Mouse (Mus musculus): Measurements from ENCODE around the gene Slc6a13. TPM values are rescaled to one million over a fixed set of nuclear protein-coding genes. Genes with fewer than 3 reads are reported as not detected.
A peak's percentile ranks its signal among the peaks of the same experiment; 100 is the strongest.

Slc6a13 gene
- total RNA-seq (2021) = 10 to 100 TPM; 25.3 to 29.0 TPM

DNA sequence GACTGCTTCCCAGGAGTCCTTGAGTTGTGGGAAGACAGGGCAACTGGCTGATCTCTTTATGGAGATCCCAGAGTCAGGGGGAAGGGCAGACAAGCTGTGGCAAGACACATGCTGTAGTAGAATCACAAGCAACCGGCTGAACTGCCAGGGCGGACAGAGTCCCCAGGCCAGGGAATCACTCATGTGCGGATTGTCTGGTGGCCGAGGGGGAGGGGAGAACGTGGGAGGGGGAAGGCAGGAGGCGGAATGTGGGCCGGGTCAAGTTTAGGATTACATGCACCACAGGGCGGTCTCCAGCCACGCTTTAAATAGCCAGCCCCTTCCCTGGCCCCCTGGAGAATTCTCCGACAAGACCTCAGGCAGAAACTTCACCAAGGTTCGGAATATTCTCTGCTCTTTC, at the start of gene Slc6a13:
Slc6a13 (plus strand) TSS at position 274 of the 400 bp plus-strand sequence.
- DNase-seq = peak; percentile 25
- intact Hi-C loops (cut with DNase I) = no loop called here

DNA sequence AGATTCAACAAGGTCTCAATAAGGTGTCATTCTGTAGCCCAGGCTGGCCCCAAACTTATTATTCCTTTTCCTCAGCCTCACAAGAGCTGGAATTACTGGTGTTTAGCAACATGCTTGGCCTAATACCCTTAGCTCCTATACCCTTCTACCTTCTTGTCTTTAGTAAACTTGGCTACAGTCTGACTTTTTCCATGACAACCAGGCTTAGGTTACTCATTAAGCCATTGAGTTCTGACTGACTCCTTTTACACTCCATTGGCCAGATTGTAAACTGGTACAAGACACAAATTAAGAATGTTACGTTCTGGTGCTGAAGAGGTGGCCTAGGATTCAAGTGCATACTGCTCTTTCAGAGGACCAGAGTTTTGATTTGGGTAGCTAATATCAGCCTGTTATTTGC, 49.6 kb upstream of the Slc6a13 start:
- intact Hi-C loops (cut with DNase I) = no loop called here
- no peak for DNase-seq

DNA sequence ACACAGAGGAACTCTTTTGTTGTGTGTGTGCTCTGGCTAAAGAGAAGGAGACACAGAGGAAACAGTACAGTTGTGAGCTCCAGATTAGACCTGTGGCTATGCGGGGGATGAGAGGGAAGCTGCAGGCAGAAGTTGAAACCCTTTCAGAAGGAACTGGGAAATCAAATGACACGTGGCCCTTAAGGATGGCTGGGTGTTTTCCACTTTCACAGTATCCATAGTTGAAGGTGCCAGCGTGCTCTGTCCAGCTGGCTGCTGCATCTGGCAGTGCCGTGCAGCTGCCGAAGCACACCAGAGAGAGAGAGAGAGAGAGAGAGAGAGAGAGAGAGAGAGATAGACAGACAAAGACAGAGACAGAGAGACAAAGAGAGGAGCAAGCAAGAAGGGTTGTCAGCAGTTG, 48.8 kb upstream of the Slc6a13 start:
- no peak for DNase-seq
- intact Hi-C loops (cut with DNase I) = no loop called here

DNA sequence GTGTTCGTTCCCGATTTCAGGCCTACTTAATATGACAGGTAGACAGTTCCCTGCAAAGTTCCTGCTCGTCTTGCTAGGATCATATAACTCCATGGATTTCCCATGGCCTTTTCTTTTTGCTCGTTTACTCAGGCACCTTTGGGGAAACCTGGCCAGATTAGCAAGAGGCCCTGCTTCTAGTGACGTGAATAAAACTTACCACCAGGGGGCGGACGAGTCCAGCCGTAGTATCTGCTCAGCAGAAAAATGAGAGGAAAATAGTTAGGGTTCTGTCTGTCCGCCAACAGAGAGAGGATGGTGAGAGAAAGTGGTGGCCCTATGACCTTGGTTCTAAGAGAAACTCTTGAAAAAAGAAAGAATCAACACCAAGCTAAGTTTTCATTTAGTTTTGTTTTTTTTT, 39.5 kb upstream of the Slc6a13 start:
- intact Hi-C loops (cut with DNase I) = no loop called here
- DNase-seq = peak; percentile 74

DNA sequence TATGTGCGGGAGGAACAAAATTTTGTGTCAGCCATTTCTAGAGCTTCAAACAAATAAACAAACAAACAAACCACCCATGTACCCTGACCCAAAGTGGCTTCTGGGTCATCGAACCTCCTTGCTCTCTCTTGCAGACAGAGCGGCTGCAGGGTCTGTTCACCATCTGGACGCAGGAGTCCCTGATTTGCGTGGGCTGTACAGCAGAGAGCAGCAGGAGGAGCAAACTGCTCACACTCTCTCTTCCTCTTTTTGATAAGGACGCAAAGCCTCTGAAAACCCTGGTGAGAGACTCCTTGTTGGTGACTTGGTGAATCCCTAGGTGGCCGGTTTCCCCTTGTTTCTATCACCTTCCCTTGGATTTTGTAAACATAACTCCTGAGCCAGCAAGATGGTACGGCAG, 38.8 kb upstream of the Slc6a13 start:
- DNase-seq = no peak
- intact Hi-C loops (cut with DNase I) = no loop called here

DNA sequence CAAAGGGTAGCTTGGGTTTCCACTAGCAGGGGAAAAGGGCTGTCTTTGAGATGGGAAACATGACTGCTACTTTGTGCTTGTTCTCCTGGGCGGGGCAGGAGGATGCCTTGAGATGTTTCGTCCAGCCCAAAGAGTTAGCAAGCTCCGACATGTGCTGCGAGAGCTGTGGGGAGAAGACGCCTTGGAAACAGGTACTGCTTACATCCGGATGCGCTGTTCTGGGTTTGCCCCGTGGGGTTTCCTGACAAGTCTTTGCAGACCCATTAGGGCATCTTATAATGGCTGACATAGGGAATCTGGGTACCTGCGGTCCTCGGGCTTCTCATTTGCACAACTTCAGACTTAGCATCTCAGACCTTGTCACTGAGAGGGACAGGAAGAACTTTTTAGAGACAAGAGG, 38.0 kb upstream of the Slc6a13 start:
- intact Hi-C loops (cut with DNase I) = no loop called here
- no peak for DNase-seq

DNA sequence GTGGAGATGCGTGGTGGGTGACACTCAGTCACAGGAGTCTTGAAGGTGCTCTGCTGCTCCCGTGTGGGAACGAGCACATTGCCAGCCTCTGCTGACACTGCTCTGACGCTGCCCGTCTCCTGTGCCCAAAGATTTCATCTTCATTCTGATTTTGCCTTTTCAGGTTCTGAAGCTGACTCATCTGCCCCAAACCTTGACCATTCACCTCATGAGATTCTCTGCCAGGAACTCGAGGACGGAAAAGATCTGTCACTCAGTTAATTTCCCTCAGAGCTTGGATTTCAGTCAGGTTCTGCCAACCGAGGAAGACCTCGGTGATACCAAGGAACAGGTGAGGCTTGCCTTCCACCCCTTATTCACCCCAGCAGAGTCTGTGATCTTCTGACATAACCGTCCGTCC, 37.5 kb upstream of the Slc6a13 start:
- intact Hi-C loops (cut with DNase I) = no loop called here
- DNase-seq = no peak

DNA sequence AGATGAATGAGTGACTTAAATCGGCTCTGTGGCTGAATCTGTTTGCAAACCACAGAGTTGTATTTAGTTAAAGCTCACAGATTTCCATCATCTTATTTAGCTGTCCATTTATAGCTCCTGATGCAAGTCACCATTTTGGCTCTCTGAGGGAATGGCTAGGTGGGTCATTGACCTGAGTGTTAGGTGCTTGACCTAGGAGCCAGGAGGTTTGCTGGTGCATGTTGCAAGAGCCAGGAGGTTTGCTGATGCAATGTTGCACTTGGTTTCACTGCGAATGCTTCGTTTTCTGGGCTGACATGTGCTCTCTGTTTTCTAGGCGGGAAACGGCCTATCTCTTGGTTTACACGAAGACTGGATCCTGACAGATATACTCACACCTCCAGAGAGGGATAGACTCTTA, 29.9 kb upstream of the Slc6a13 start:
- DNase-seq = no peak
- intact Hi-C loops (cut with DNase I) = no loop called here

DNA sequence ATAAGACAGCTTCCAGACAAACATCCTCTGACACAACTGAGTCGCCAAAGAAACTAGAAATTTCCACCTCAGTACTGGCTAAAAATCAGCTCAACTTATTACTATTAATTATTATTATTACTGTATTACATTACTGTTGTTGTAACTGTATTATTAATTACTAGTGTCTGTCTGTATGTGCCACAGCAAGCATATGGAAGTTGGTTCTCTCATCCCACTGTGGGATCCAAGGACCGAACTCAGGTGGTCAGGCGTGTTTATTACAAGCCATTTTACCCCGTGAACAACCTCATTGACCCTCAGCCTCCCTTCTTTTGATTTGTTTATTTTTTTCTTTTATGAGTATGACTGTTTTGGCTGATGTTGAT, 28.3 kb upstream of the Slc6a13 start:
- DNase-seq = no peak
- intact Hi-C loops (cut with DNase I) = loop anchor here (2.0 kb wide), 1 partner anchor 261 kb away; no protein-coding TSS in a partner anchor

DNA sequence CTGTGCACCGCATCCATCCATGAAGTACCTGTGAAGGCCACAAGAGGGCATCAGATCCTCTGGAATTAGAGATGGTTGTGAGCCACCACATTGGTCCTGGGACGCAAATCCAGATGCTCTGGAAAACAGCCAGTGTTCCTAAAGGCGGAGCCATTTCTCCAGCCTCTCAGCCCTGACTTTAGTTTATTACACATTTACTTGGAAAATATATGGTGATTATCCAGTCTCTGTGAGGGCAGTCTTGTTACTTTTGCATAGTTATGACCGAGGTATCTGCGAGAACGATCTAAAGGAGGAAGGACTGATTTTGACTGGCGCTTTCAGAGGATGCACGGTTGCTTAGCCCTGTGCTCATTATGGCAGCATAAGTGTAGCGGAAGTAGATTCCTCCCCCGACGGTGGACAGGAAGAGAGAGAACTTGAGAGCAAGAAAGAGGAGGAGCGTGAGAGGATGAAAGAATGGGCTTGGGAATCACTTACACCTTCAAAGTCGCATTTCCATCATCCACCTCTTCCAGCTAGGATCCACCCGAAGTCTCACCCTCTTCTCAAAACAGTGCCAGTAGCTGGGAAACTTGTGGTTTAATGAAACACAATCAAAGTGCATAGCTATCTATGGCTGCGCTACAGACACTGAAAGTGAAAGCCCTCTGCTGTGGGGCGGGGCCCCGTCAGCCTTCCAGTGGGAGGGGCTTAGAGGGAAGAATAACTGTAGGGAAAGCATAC, 27.8 kb upstream of the Slc6a13 start:
- peak; percentile 72 for DNase-seq
- intact Hi-C loops (cut with DNase I) = loop anchor here (2.0 kb wide), 1 partner anchor 261 kb away; no protein-coding TSS in a partner anchor

DNA sequence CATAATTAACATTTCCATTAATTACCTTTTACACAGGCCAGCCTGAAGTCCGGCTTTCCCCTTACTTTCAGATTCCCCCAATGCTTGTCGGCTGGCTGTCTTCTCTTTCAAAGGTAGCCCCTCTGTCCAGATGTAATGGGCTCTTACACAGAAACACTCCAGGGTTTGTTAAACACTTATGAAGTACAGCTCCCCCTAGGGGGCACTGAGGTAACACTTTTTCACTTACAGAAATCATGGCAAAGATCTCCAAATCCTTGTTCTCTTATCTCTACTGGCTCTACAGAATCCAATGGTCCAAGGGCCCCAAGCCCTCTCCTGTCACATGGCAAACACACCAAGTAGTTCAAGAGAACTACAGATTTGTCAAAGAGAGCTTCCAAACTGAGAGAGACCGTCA, 25.7 kb upstream of the Slc6a13 start:
- intact Hi-C loops (cut with DNase I) = no loop called here
- peak; percentile 11 for DNase-seq

DNA sequence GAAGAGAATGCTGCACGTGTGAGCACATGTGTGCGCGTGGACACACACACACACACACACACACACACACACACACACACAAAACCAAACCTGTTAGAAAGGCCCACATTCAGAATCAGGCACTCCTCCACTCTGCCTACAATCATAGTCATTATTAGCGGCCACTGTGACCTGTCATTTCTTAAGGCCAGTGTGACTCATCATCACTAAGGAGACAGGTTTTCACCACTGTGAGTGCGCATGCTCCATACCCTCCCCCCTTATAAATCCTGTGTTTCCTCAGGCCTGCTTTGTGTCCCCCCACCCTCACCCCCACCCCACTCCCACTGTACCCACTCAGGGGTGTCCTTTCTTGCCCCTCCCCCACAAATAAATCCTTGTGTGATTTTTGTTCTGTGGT, 15.9 kb upstream of the Slc6a13 start:
- DNase-seq = no peak
- intact Hi-C loops (cut with DNase I) = no loop called here

DNA sequence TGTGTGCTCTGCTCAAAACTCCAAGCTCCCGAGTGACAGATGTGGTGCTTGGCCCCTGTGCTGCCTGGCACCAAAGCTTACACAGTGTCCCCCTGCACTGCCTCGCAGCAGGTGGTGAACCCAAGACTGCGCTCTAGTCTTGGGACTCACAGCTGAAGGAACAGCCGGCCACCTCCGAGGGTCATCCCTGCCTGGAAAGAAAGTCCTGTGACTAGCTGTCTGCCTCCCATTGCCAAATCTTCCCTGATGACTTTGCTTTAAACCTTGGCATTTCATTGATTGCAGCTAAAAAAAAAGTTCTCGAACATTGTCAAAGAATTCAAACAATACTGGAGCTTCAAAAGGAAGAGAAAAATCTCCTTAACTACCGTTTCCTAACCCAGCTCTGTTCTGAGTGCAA, 710 bp upstream of the Slc6a13 start:
- peak; percentile 5 for DNase-seq
- intact Hi-C loops (cut with DNase I) = no loop called here

DNA sequence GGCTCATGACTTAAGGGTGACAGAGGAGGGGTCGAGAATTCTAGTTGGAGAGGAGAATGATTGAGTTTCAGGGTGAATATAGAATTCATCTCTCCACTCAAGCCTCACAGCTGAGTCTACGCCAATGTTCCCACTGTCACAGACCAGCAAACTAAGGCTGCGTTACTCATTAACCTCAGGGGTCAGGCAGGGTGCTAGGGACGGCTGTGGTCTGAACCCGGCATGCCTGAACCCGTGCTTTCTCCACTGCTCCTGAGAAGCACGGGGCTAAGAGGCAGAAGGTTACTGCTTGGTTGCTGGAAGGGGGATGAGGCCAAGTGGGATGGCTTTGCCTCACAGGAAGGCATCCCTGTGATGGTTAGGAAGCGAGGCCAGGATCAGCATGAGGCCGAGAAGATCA, 477 bp downstream of the Slc6a13 start:
- intact Hi-C loops (cut with DNase I) = no loop called here
- no peak for DNase-seq

DNA sequence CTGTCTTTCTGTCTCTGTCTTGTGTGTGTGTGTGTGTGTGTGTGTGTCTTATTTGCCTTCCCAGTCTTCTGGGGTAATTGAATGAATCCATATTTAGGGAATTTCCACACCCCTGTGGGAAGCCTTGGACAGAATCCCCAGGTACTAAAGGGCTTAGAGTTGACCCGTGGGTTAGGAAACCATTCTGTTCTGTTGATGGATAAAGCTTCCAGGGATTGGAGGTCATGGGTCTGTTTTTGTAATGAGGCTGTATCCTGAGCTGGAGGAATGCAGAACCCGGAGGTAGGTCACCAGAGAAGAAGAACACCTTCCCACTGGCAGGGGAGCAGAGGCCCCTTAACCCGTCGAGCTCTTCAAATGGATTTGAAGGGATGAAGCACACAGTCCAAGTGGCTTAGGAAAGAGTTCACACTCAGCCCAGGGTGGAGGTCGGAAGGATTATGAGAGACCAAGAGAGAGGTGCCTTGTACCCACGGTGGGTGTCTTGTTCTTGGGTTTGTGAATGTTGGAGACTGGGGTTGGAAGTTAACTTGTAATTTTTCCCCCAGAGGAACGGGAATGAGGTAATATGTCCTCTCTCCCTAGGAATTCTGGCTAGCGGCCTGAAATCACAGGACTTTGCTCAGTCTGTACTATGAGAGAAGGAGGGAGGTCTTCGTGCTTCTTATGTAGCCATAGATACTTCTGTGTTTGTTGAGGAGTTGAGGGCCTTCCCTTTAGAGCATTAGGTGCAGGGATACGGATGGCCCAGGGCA, 3.6 kb downstream of the Slc6a13 start:
- no peak for DNase-seq
- intact Hi-C loops (cut with DNase I) = no loop called here

DNA sequence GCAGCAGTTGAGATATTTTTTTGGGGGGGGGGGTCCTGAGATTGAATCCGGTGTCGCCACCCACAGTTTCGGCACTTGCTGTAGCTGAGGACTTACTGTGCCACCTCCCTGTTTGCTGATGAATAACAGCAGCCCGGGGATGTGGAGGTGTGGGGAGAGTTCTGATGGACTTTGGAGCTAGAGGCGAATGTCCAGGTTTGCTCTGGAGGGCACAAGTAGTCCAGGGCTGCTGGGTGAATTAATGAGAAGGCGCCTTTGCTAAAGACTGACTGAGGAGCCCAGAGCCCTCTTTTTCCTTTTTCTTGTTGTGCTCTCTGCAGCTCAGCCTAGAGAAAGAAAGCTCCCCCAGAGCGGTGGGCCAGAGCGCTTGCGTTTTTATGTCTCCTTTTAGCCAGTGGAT, 4.6 kb downstream of the Slc6a13 start:
- intact Hi-C loops (cut with DNase I) = no loop called here
- no peak for DNase-seq

DNA sequence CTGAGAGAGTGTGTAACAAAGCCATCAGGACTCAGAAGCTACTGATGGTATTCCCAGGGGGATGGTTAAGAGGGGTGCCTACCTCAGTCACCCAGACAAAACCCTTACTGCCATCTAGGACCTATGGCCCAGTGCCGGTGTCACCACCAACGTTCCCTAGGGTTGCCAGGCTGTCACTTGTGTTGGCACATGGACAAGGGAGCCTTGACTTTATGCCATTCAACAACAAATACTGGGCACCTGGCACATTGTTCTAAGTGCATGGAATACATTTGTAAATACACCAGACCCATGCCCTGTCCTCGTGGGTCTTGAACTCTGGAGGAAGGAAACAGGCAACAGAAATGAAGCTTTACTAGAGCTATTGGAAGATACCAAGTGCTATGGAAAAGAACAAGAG, 5.5 kb downstream of the Slc6a13 start:
- DNase-seq = no peak
- intact Hi-C loops (cut with DNase I) = no loop called here

DNA sequence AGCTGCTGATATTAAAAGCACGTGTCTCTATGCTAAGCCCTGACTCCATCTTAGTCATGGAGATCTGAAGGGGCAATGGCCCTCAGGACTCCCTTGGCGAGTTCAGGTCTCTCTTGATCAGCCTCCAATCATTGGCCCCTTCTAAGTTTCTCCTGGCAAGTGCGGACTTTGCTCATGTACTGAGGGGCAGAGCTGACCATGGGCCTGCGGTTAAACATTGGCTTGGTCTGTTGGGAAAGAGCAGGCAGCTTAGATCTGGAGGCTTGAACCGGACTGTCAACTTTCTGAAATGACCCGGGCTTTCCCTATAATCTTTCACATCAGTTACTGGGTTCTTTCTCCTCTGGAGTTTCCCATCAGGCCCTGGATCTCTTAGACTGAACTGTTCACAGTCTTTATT, 11.0 kb downstream of the Slc6a13 start:
- no peak for DNase-seq
- intact Hi-C loops (cut with DNase I) = no loop called here

DNA sequence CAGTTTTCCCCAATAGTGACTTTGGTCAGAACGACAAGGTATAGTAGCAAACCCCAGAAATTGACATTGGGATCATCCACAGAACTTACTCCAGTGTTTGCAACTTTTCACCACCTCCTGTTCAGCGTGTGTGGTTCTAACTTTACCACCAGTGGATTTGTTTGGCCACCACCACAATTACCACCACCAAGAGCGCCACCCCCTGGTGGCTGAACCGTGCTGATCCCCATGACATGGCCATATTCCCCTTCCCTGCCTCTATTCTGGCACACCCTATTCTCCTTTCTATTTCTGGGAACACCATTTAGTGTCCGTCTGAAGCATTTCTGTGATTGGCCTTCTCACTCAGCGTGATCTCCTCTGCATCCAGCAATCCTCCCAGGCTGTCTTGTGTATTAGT, 19.1 kb downstream of the Slc6a13 start:
- DNase-seq = no peak
- intact Hi-C loops (cut with DNase I) = no loop called here

DNA sequence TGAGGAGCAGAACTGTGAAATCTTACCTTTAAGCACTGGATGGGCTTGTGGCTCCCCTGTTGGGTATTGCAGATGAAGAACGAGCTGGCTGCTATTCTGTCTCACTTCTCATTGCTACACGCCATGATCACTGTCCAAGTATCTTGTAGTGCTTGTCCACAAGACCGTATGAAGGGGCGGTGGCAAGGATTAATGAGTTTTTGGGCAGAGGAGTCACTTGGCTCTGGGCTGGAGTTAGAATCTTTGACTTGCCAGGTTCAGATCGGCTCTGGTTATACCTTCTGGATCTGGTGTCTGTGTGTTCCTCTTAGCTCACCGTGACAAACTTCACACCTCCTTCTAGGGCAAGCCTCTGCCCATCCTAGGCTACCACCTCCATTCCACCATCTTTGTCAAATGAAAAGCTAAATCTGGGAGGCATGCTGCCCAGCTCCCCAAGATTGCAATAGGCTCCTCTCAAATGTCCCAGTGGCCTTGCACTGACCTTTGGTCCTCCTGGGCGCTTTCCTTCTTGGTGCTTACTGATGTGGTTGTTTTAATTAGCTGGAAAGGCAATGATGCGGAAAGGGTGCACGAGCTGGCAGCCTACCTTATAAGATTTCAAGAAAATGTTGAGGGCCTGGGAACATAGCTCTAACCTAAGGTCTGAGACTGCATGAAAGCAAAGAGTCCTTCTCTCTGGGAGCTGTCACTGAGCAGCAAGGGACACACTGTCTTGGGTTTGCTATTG, 22.5 kb downstream of the Slc6a13 start:
- intact Hi-C loops (cut with DNase I) = no loop called here
- DNase-seq = no peak

DNA sequence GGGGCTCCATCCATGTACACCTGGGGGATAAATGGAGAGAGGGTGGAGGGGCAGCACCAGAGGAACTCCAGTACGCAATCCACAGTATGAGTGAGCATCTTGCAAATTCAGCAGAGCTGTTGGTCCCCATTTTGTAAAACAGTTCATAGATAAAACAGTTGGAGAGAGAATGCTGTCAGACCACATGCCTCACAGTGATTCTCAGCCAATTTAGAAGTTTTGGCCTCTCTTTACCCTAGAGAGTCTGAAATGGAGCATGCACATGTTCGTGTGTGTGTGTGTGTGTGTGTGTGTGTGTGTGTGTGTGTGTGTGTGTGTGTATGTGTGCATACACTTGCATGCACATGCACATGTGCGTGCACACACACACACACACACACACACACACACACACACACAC, 25.3 kb downstream of the Slc6a13 start:
- intact Hi-C loops (cut with DNase I) = no loop called here
- no peak for DNase-seq

DNA sequence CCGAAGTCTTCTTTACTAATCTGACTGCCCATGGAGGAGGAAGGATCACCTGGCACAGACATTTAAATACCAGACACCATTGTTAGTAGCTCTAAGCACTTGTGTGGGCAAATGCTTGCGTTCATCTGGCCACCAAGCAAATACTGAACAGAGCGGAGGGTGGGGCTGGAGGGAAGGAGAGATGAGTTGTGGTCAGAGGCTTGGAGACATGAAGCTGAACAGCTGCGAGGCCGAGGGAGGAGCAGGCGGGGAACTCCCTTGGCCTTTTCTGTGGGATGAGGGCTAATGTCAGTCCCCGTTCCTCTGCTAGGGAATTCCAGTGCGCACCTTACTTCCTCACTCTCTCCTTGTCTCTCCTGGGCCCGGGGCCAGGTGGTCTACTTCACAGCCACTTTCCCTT, 25.7 kb downstream of the Slc6a13 start:
- DNase-seq = no peak
- intact Hi-C loops (cut with DNase I) = no loop called here

Measured in left cerebral cortex, postnatal 4 days (tissue).